Mouse (Mus musculus): ENCODE measurements around the gene Rom1. TPM values are rescaled to one million over a fixed set of nuclear protein-coding genes. Genes with fewer than 3 reads are reported as not detected.
"Not testable (repeated sequence)": the region's sequence is repeated elsewhere in the genome, so short reads cannot be mapped to it uniquely, and the experiment has no call there.

Rom1 gene
- total RNA-seq, 2 experiments from 2014 or later: 12.4 to 12.7 TPM

- DNase-seq: no peak
- intact Hi-C loops (cut with DNase I): no loop called here
Observed at GRCm38 (mm10) chr19:8908531-8908930, 20.6 kb downstream of the Rom1 start.

GRCm38 (mm10) chr19:8903412-8903811, 25.7 kb downstream of the Rom1 start:
- intact Hi-C loops (cut with DNase I): no loop called here
- DNase-seq: no peak

- intact Hi-C loops (cut with DNase I): loop anchor here (2.0 kb wide), 1 partner anchor 22 kb away; the partner anchor contains the start of gene B3gat3
Observed at GRCm38 (mm10) chr19:8899079-8899478, 30.1 kb downstream of the Rom1 start.

GRCm38 (mm10) chr19:8898576-8898975, 30.6 kb downstream of the Rom1 start:
- no peak for DNase-seq
- intact Hi-C loops (cut with DNase I): loop anchor here (2.0 kb wide), 1 partner anchor 22 kb away; the partner anchor contains the start of gene B3gat3

More at GRCm38 (mm10) chr19:8899079-8899478, 30.1 kb downstream of the Rom1 start:
- no peak for DNase-seq

- peak; percentile 94 to 95 for DNase-seq
- intact Hi-C loops (cut with DNase I): loop anchor here (2.0 kb wide), 1 partner anchor 23 kb away; the partner anchor contains the start of gene B3gat3
Observed at GRCm38 (mm10) chr19:8897865-8898495, 31.2 kb downstream of the Rom1 start, which contains the start of gene Ganab. TSS of gene Ganab (plus strand) at chr19:8898071.

- peak; percentile 42 to 62 for DNase-seq
- intact Hi-C loops (cut with DNase I): not testable (repeated sequence)
Observed at GRCm38 (mm10) chr19:8897211-8897864, 31.8 kb downstream of the Rom1 start.

GRCm38 (mm10) chr19:8896231-8896630, 32.9 kb downstream of the Rom1 start:
- intact Hi-C loops (cut with DNase I): not testable (repeated sequence)

GRCm38 (mm10) chr19:8895397-8895960, 33.7 kb downstream of the Rom1 start:
- intact Hi-C loops (cut with DNase I): no loop called here
- no peak for DNase-seq

More at GRCm38 (mm10) chr19:8896231-8896630, 32.9 kb downstream of the Rom1 start:
- not testable (repeated sequence) for DNase-seq

- peak; percentile 85 to 88 for DNase-seq
- intact Hi-C loops (cut with DNase I): no loop called here
Observed at GRCm38 (mm10) chr19:8892829-8893766, 36.1 kb downstream of the Rom1 start, which contains the start of gene Ints5. TSS of gene Ints5 (plus strand) at chr19:8893005.

- DNase-seq: peak; percentile 92 to 94
- intact Hi-C loops (cut with DNase I): loop anchor here (5.0 kb wide), 2 partner anchors 46 to 54 kb away; partner anchors contain the start of gene Mta2
Observed at GRCm38 (mm10) chr19:8888511-8889385, 40.4 kb downstream of the Rom1 start, which contains the start of the genes 1810009A15Rik and Gm49416. TSS of gene 1810009A15Rik (plus strand) at chr19:8888853. TSS of gene Gm49416 (plus strand) at chr19:8888926.

GRCm38 (mm10) chr19:8887585-8888463, 41.3 kb downstream of the Rom1 start:
- no peak for DNase-seq
- intact Hi-C loops (cut with DNase I): loop anchor here (5.0 kb wide), 2 partner anchors 46 to 54 kb away; partner anchors contain the start of gene Mta2

GRCm38 (mm10) chr19:8886916-8887584, 42.1 kb downstream of the Rom1 start:
- no peak for DNase-seq
- intact Hi-C loops (cut with DNase I): loop anchor here (5.0 kb wide), 2 partner anchors 45 to 55 kb away; partner anchors contain the start of gene Mta2

- no peak for DNase-seq
- intact Hi-C loops (cut with DNase I): no loop called here
Observed at GRCm38 (mm10) chr19:8883616-8884015, 45.5 kb downstream of the Rom1 start, which contains the start of the genes Lbhd1 and Gm49403. TSS of gene Lbhd1 (plus strand) at chr19:8883732. TSS of gene Gm49403 (plus strand) at chr19:8883930.

GRCm38 (mm10) chr19:8881034-8881392, 48.1 kb downstream of the Rom1 start:
- intact Hi-C loops (cut with DNase I): no loop called here
- DNase-seq: no peak

GRCm38 (mm10) chr19:8880311-8881033, 48.7 kb downstream of the Rom1 start, which contains the start of gene Uqcc3:
TSS of gene Uqcc3 (minus strand) at chr19:8880923.
- DNase-seq: peak; percentile 88 to 91
- intact Hi-C loops (cut with DNase I): no loop called here

All from heart, postnatal 14 days (tissue).